Mouse (Mus musculus): ENCODE measurements around the gene Rcc1. TPM values are rescaled to one million over a fixed set of nuclear protein-coding genes. Genes with fewer than 3 reads are reported as not detected.

The Rcc1 gene
- polyA plus RNA-seq, 1 experiment from 2014 or later: 66.2 TPM

- no peak overlapping the region for H3K9ac ChIP-seq
- no peak overlapping the region for H3K27ac ChIP-seq
- peaks cover 12% of the 10 kb centered on the region for H3K4me1 ChIP-seq
- peaks cover 66% of the 10 kb centered on the region for H3K36me3 ChIP-seq
- WGBS: 90% methylated on average over 13 of the region's 13 CpGs
- H3K4me2 ChIP-seq: no peak overlapping the region
- H3K9me3 ChIP-seq: no peaks in the 10 kb centered on the region
- H3K4me3 ChIP-seq: no peak overlapping the region
- no peaks in the 10 kb centered on the region for H3K27me3 ChIP-seq
- ATAC-seq (ENCODE audit: insufficient number of reproducible peaks, low FRiP score, low TSS enrichment, low read depth): no peak
Observed at GRCm38 (mm10) chr4:132338943-132339342, 14.5 kb downstream of the Rcc1 start.

GRCm38 (mm10) chr4:132332880-132333279 is 20.5 kb downstream of the Rcc1 start:
- no peak for ATAC-seq (ENCODE audit: insufficient number of reproducible peaks, low FRiP score, low TSS enrichment, low read depth)
- H3K9me3 ChIP-seq: no peaks in the 10 kb centered on the region
- H3K4me1 ChIP-seq: peaks cover 13% of the 10 kb centered on the region
- H3K27ac ChIP-seq: no peak overlapping the region
- peaks cover 56% of the 10 kb centered on the region for H3K36me3 ChIP-seq
- H3K4me2 ChIP-seq: no peak overlapping the region
- H3K4me3 ChIP-seq: no peak overlapping the region
- no peaks in the 10 kb centered on the region for H3K27me3 ChIP-seq
- no peak overlapping the region for H3K9ac ChIP-seq
- WGBS: 89% methylated on average over 6 of the region's 6 CpGs

- WGBS: 77% methylated on average over 3 of the region's 3 CpGs
- ATAC-seq (ENCODE audit: insufficient number of reproducible peaks, low FRiP score, low TSS enrichment, low read depth): no peak
- Histone ChIP-seq H3K4me2 (no peak overlapping the region), H3K27me3 (no peaks in the 10 kb centered on the region), H3K9ac (no peak overlapping the region), H3K36me3 (peaks cover 48% of the 10 kb centered on the region), H3K27ac (no peak overlapping the region), H3K4me3 (no peak overlapping the region), H3K9me3 (no peaks in the 10 kb centered on the region), H3K4me1 (peaks cover 13% of the 10 kb centered on the region)
Observed at GRCm38 (mm10) chr4:132331960-132332359, 21.4 kb downstream of the Rcc1 start.

- Histone ChIP-seq H3K36me3 (peaks cover 45% of the 10 kb centered on the region), H3K9ac (peak overlapping the region; percentile 67), H3K4me3 (peak overlapping the region; percentile 87), H3K4me2 (peak overlapping the region; percentile 61), H3K27ac (peak overlapping the region; percentile 91), H3K4me1 (peaks cover 13% of the 10 kb centered on the region), H3K27me3 (no peaks in the 10 kb centered on the region), H3K9me3 (no peaks in the 10 kb centered on the region)
- ATAC-seq (ENCODE audit: insufficient number of reproducible peaks, low FRiP score, low TSS enrichment, low read depth): no peak
- 4% methylated on average over 10 of the region's 10 CpGs for WGBS
Observed at GRCm38 (mm10) chr4:132329835-132330354, 23.5 kb downstream of the Rcc1 start.

- Histone ChIP-seq H3K4me1 (peaks cover 13% of the 10 kb centered on the region), H3K9ac (peak within 1 kb of the TSS; percentile 67), H3K27ac (peak within 1 kb of the TSS; percentile 91), H3K36me3 (peaks cover 44% of the 10 kb centered on the region), H3K4me3 (peak within 1 kb of the TSS; percentile 87), H3K27me3 (no peaks in the 10 kb centered on the region), H3K9me3 (no peaks in the 10 kb centered on the region), H3K4me2 (peak within 1 kb of the TSS; percentile 61)
- peak; percentile 89 for ATAC-seq (ENCODE audit: insufficient number of reproducible peaks, low FRiP score, low TSS enrichment, low read depth)
- WGBS: under 1% methylated on average over 52 of the region's 52 CpGs
Observed at GRCm38 (mm10) chr4:132329115-132329834, 24.1 kb downstream of the Rcc1 start, which contains the start of gene Trnau1ap. Gene Trnau1ap, minus strand, starts transcription at chr4:132329538.

GRCm38 (mm10) chr4:132328391-132328982 is 24.9 kb downstream of the Rcc1 start:
- no peaks in the 10 kb centered on the region for H3K27me3 ChIP-seq
- H3K4me2 ChIP-seq: peak overlapping the region; percentile 61
- H3K27ac ChIP-seq: peak overlapping the region; percentile 91
- no peak for ATAC-seq (ENCODE audit: insufficient number of reproducible peaks, low FRiP score, low TSS enrichment, low read depth)
- H3K4me3 ChIP-seq: peak overlapping the region; percentile 87
- no peaks in the 10 kb centered on the region for H3K9me3 ChIP-seq
- 47% methylated on average over 14 of the region's 14 CpGs for WGBS
- peaks cover 44% of the 10 kb centered on the region for H3K36me3 ChIP-seq
- H3K4me1 ChIP-seq: peaks cover 13% of the 10 kb centered on the region
- peak overlapping the region; percentile 67 for H3K9ac ChIP-seq

GRCm38 (mm10) chr4:132326481-132326880 is 26.9 kb downstream of the Rcc1 start:
- Histone ChIP-seq H3K27ac (no peak overlapping the region), H3K4me1 (peaks cover 13% of the 10 kb centered on the region), H3K9me3 (no peaks in the 10 kb centered on the region), H3K9ac (no peak overlapping the region), H3K36me3 (peaks cover 46% of the 10 kb centered on the region), H3K27me3 (no peaks in the 10 kb centered on the region), H3K4me3 (no peak overlapping the region), H3K4me2 (no peak overlapping the region)
- ATAC-seq (ENCODE audit: insufficient number of reproducible peaks, low FRiP score, low TSS enrichment, low read depth): no peak
- WGBS: 78% methylated on average over 5 of the region's 5 CpGs

GRCm38 (mm10) chr4:132315711-132316110 is 37.7 kb downstream of the Rcc1 start:
- ATAC-seq (ENCODE audit: insufficient number of reproducible peaks, low FRiP score, low TSS enrichment, low read depth): no peak
- Histone ChIP-seq H3K9ac (no peak overlapping the region), H3K27me3 (no peaks in the 10 kb centered on the region), H3K4me3 (no peak overlapping the region), H3K27ac (no peak overlapping the region), H3K4me2 (no peak overlapping the region), H3K4me1 (no peaks in the 10 kb centered on the region), H3K36me3 (peaks cover 79% of the 10 kb centered on the region), H3K9me3 (no peaks in the 10 kb centered on the region)
- 89% methylated on average over 8 of the region's 8 CpGs for WGBS

GRCm38 (mm10) chr4:132312627-132313026 is 40.8 kb downstream of the Rcc1 start:
- H3K27ac ChIP-seq: no peak overlapping the region
- no peaks in the 10 kb centered on the region for H3K27me3 ChIP-seq
- ATAC-seq (ENCODE audit: insufficient number of reproducible peaks, low FRiP score, low TSS enrichment, low read depth): no peak
- H3K36me3 ChIP-seq: peaks cover 62% of the 10 kb centered on the region
- no peak overlapping the region for H3K9ac ChIP-seq
- H3K9me3 ChIP-seq: no peaks in the 10 kb centered on the region
- H3K4me3 ChIP-seq: no peak overlapping the region
- peaks cover 8% of the 10 kb centered on the region for H3K4me1 ChIP-seq
- 85% methylated on average over 5 of the region's 5 CpGs for WGBS
- no peak overlapping the region for H3K4me2 ChIP-seq

- Histone ChIP-seq H3K4me2 (no peak overlapping the region), H3K27me3 (no peaks in the 10 kb centered on the region), H3K9ac (no peak overlapping the region), H3K4me1 (peaks cover 8% of the 10 kb centered on the region), H3K36me3 (peaks cover 55% of the 10 kb centered on the region), H3K27ac (0 out of 2 replicates have a peak overlapping the region, but pooled peaks have one; percentile 27), H3K9me3 (no peaks in the 10 kb centered on the region), H3K4me3 (no peak overlapping the region)
- WGBS: 50% methylated on average over 3 of the region's 3 CpGs
- ATAC-seq (ENCODE audit: insufficient number of reproducible peaks, low FRiP score, low TSS enrichment, low read depth): no peak
Observed at GRCm38 (mm10) chr4:132311801-132312200, 41.6 kb downstream of the Rcc1 start.

GRCm38 (mm10) chr4:132311209-132311608 is 42.2 kb downstream of the Rcc1 start:
- H3K4me1 ChIP-seq: peaks cover 8% of the 10 kb centered on the region
- 16% methylated on average over 1 of the region's 1 CpGs for WGBS
- peaks cover 49% of the 10 kb centered on the region for H3K36me3 ChIP-seq
- no peaks in the 10 kb centered on the region for H3K27me3 ChIP-seq
- H3K4me3 ChIP-seq: no peak overlapping the region
- no peak overlapping the region for H3K9ac ChIP-seq
- no peaks in the 10 kb centered on the region for H3K9me3 ChIP-seq
- no peak overlapping the region for H3K4me2 ChIP-seq
- ATAC-seq (ENCODE audit: insufficient number of reproducible peaks, low FRiP score, low TSS enrichment, low read depth): no peak
- no peak overlapping the region for H3K27ac ChIP-seq

- peak overlapping the region; percentile 92 for H3K27ac ChIP-seq
- H3K4me1 ChIP-seq: peaks cover 8% of the 10 kb centered on the region
- 19% methylated on average over 10 of the region's 10 CpGs for WGBS
- no peaks in the 10 kb centered on the region for H3K27me3 ChIP-seq
- H3K9me3 ChIP-seq: no peaks in the 10 kb centered on the region
- ATAC-seq (ENCODE audit: insufficient number of reproducible peaks, low FRiP score, low TSS enrichment, low read depth): no peak
- H3K4me2 ChIP-seq: peak overlapping the region; percentile 72
- peaks cover 43% of the 10 kb centered on the region for H3K36me3 ChIP-seq
- peak overlapping the region; percentile 73 for H3K4me3 ChIP-seq
- H3K9ac ChIP-seq: 0 out of 2 replicates have a peak overlapping the region, but pooled peaks have one; percentile 83
Observed at GRCm38 (mm10) chr4:132309849-132310472, 43.4 kb downstream of the Rcc1 start.

All from limb, embryonic 15.5 days (tissue).